Mouse (Mus musculus) forebrain, embryonic 11.5 days (tissue): ENCODE data around the gene Cst12. TPM values are rescaled to one million over a fixed set of nuclear protein-coding genes. Genes with fewer than 3 reads are reported as not detected.

ENCODE experiments used
- polyA plus RNA-seq: library from polyadenylated mRNA; unstranded; fragments of >200 nt; fragmentation: Nextera tagmentation; extraction: Ambion mirVana; gene quantifications from 2 replicates; pipeline ENCODE4 v1.2.1, GENCODE M21; 2014

Cst12 gene
- polyA plus RNA-seq, 1 experiment from 2014 or later: not detected

Other genes with a start within 250 kb of the Cst12 start
- gene Nxt1, start 116.8 kb upstream of the Cst12 start, polyA plus RNA-seq: 134 and 151 TPM in 2 replicates
- 27.8 and 29.3 TPM in 2 replicates for gene Gzf1, start 108.3 kb upstream of the Cst12 start, polyA plus RNA-seq
- 13.9 and 14.3 TPM in 2 replicates for gene Napb, start 56.9 kb upstream of the Cst12 start, polyA plus RNA-seq
- not detected in 2 replicates for gene Cstl1, start 39.0 kb upstream of the Cst12 start, polyA plus RNA-seq
- not detected in 2 replicates for gene Cst11, start 17.9 kb upstream of the Cst12 start, polyA plus RNA-seq
- gene 8030411F24Rik, start 7.4 kb upstream of the Cst12 start, polyA plus RNA-seq: not detected in 2 replicates
- not detected in 2 replicates for gene Cst8, start 9.4 kb downstream of the Cst12 start, polyA plus RNA-seq
- not detected in 2 replicates for gene Cst13, start 30.7 kb downstream of the Cst12 start, polyA plus RNA-seq
- gene Cst9, start 45.8 kb downstream of the Cst12 start, polyA plus RNA-seq: not detected in 2 replicates
- gene 9230104L09Rik, start 75.7 kb downstream of the Cst12 start, polyA plus RNA-seq: not detected in 2 replicates
- gene Cst3, start 86.3 kb downstream of the Cst12 start, polyA plus RNA-seq: 300 and 319 TPM in 2 replicates
- not detected in 2 replicates for gene Gm1330, start 213.9 kb downstream of the Cst12 start, polyA plus RNA-seq
- not detected in 2 replicates for gene Gm10750, start 227.9 kb downstream of the Cst12 start, polyA plus RNA-seq